Mouse (Mus musculus) hindbrain, embryonic 12.5 days (tissue): ENCODE measurements at regions not wholly inside any gene's neighbourhood (a gene's known extent, or its start where the extent isn't known, plus 50 kb on each side); places are given as distances from the start of the nearest gene placed in this dataset.

Experiments used
- ATAC-seq: fragments of 200-750 bp; cut with Nextera tagmentation; 2 replicates; pipeline ENCODE4 v1.8.0; 2017; ENCODE audit warnings: moderate TSS enrichment; ENCODE audit not compliant: low FRiP score
- H3K27ac ChIP-seq: fragments of 300-500 bp; sonication (generic); 2 replicates; pipeline ENCODE4 v1.5.1; 2016; ENCODE audit warnings: mild to moderate bottlenecking
- H3K27me3 ChIP-seq: fragments of 300-500 bp; sonication (generic); 2 replicates; pipeline ENCODE4 v1.6.1; 2016; ENCODE audit warnings: mild to moderate bottlenecking
- H3K36me3 ChIP-seq: fragments of 300-500 bp; sonication (generic); 2 replicates; pipeline ENCODE4 v1.6.1; 2016; ENCODE audit warnings: mild to moderate bottlenecking
- H3K4me1 ChIP-seq: fragments of 300-500 bp; sonication (generic); 2 replicates; pipeline ENCODE4 v1.6.1; 2016
- H3K4me2 ChIP-seq: fragments of 300-500 bp; sonication (generic); replicated peaks from 2 replicates; pipeline ENCODE4 v1.6.1; 2016; ENCODE audit warnings: mild to moderate bottlenecking
- H3K4me3 ChIP-seq: fragments of 300-500 bp; sonication (generic); 2 replicates; pipeline ENCODE4 v1.5.1; 2016; ENCODE audit warnings: mild to moderate bottlenecking
- H3K9ac ChIP-seq: fragments of 300-500 bp; sonication (generic); 2 replicates; pipeline ENCODE4 v1.6.1; 2016; ENCODE audit warnings: mild to moderate bottlenecking, moderate library complexity
- H3K9me3 ChIP-seq: fragments of 300-500 bp; sonication (generic); replicated peaks from 2 replicates; pipeline ENCODE4 v1.6.1; 2016; ENCODE audit warnings: mild to moderate bottlenecking
- WGBS: fragments of 180-500 bp; shearing (Covaris S2); methylation state at CpG from one replicate; pipeline ENCODE4 v1.1.7; 2016; 5-methylcytosine and 5-hydroxymethylcytosine counted together

GRCm38 (mm10) chr9:52591188-52591587, 88.4 kb downstream of the AI593442 start:
- H3K4me1 ChIP-seq, result no peaks in the 10 kb centered on the region
- H3K9ac ChIP-seq, result no peak overlapping the region
- H3K27me3 ChIP-seq, result no peaks in the 10 kb centered on the region
- H3K27ac ChIP-seq, result no peak overlapping the region
- H3K9me3 ChIP-seq, result no peaks in the 10 kb centered on the region
- 63% methylated on average over 3 of the region's 3 CpGs for WGBS
- no peak for ATAC-seq
- no peak overlapping the region for H3K4me2 ChIP-seq
- no peaks in the 10 kb centered on the region for H3K36me3 ChIP-seq
- no peak overlapping the region for H3K4me3 ChIP-seq

GRCm38 (mm10) chr9:52574066-52574465, 105.5 kb downstream of the AI593442 start:
- Histone ChIP-seq H3K27ac (no peak overlapping the region), H3K4me2 (no peak overlapping the region), H3K36me3 (no peaks in the 10 kb centered on the region), H3K9me3 (no peaks in the 10 kb centered on the region), H3K27me3 (no peaks in the 10 kb centered on the region), H3K9ac (no peak overlapping the region), H3K4me1 (no peaks in the 10 kb centered on the region), H3K4me3 (no peak overlapping the region)
- 81% methylated on average over 4 of the region's 4 CpGs for WGBS
- ATAC-seq, result no peak

GRCm38 (mm10) chr9:52551577-52552281, 127.9 kb downstream of the AI593442 start:
- H3K9ac ChIP-seq, result no peak overlapping the region
- no peak overlapping the region for H3K4me3 ChIP-seq
- 61% methylated on average over 2 of the region's 2 CpGs for WGBS
- no peaks in the 10 kb centered on the region for H3K27me3 ChIP-seq
- no peak overlapping the region for H3K4me2 ChIP-seq
- no peak overlapping the region for H3K27ac ChIP-seq
- no peaks in the 10 kb centered on the region for H3K4me1 ChIP-seq
- no peak for ATAC-seq
- H3K9me3 ChIP-seq, result no peaks in the 10 kb centered on the region
- no peaks in the 10 kb centered on the region for H3K36me3 ChIP-seq

GRCm38 (mm10) chr9:52546071-52546470, 133.5 kb downstream of the AI593442 start:
- Histone ChIP-seq H3K27ac (no peak overlapping the region), H3K9me3 (no peaks in the 10 kb centered on the region), H3K9ac (no peak overlapping the region), H3K27me3 (no peaks in the 10 kb centered on the region), H3K4me2 (no peak overlapping the region), H3K4me1 (no peaks in the 10 kb centered on the region), H3K4me3 (no peak overlapping the region), H3K36me3 (no peaks in the 10 kb centered on the region)
- WGBS, result 69% methylated on average over 2 of the region's 2 CpGs
- no peak for ATAC-seq

- 84% methylated on average over 3 of the region's 3 CpGs for WGBS
- Histone ChIP-seq H3K9ac (no peak overlapping the region), H3K27ac (no peak overlapping the region), H3K27me3 (no peaks in the 10 kb centered on the region), H3K4me2 (no peak overlapping the region), H3K4me3 (no peak overlapping the region), H3K36me3 (no peaks in the 10 kb centered on the region), H3K9me3 (no peaks in the 10 kb centered on the region), H3K4me1 (no peaks in the 10 kb centered on the region)
- ATAC-seq, result no peak
Measured at GRCm38 (mm10) chr9:52539086-52539485, 140.5 kb downstream of the AI593442 start.

GRCm38 (mm10) chr9:52529444-52529915, 150.1 kb downstream of the AI593442 start:
- no peak for ATAC-seq
- no peak overlapping the region for H3K27ac ChIP-seq
- H3K36me3 ChIP-seq, result no peaks in the 10 kb centered on the region
- H3K4me2 ChIP-seq, result no peak overlapping the region
- H3K9ac ChIP-seq, result no peak overlapping the region
- H3K9me3 ChIP-seq, result no peaks in the 10 kb centered on the region
- H3K4me1 ChIP-seq, result no peaks in the 10 kb centered on the region
- H3K4me3 ChIP-seq, result no peak overlapping the region
- WGBS, result 88% methylated on average over 6 of the region's 6 CpGs
- H3K27me3 ChIP-seq, result no peaks in the 10 kb centered on the region

- no peak overlapping the region for H3K4me3 ChIP-seq
- H3K27me3 ChIP-seq, result no peaks in the 10 kb centered on the region
- ATAC-seq, result no peak
- no peak overlapping the region for H3K4me2 ChIP-seq
- no peaks in the 10 kb centered on the region for H3K4me1 ChIP-seq
- H3K27ac ChIP-seq, result no peak overlapping the region
- 74% methylated on average over 3 of the region's 3 CpGs for WGBS
- H3K9me3 ChIP-seq, result no peaks in the 10 kb centered on the region; the same call in 1 of the 2 replicates
- H3K9ac ChIP-seq, result no peak overlapping the region
- H3K36me3 ChIP-seq, result no peaks in the 10 kb centered on the region
Measured at GRCm38 (mm10) chr9:52500487-52500886, 179.1 kb downstream of the AI593442 start.

- ATAC-seq, result no peak
Measured at GRCm38 (mm10) chr9:52495483-52496270, 183.9 kb downstream of the AI593442 start.

GRCm38 (mm10) chr9:52492947-52493505, 186.6 kb downstream of the AI593442 start:
- H3K36me3 ChIP-seq, result no peaks in the 10 kb centered on the region
- 0 out of 2 replicates have a peak, but pooled peaks cover 5% of the 10 kb centered on the region for H3K4me1 ChIP-seq
- no peak overlapping the region for H3K4me2 ChIP-seq
- H3K27me3 ChIP-seq, result no peaks in the 10 kb centered on the region
- 36% methylated on average over 2 of the region's 2 CpGs for WGBS
- peak overlapping the region; percentile 48; the same call in 1 of the 2 replicates for H3K27ac ChIP-seq
- no peaks in the 10 kb centered on the region for H3K9me3 ChIP-seq
- ATAC-seq, result no peak
- no peak overlapping the region for H3K9ac ChIP-seq
- no peak overlapping the region for H3K4me3 ChIP-seq

More at GRCm38 (mm10) chr9:52495483-52496270, 183.9 kb downstream of the AI593442 start:
- no peaks in the 10 kb centered on the region for H3K27me3 ChIP-seq
- H3K4me3 ChIP-seq, result no peak overlapping the region
- H3K4me2 ChIP-seq, result no peak overlapping the region
- no peak overlapping the region for H3K27ac ChIP-seq
- WGBS, result 60% methylated on average over 8 of the region's 8 CpGs
- no peak overlapping the region for H3K9ac ChIP-seq
- H3K36me3 ChIP-seq, result no peaks in the 10 kb centered on the region
- 0 out of 2 replicates have a peak, but pooled peaks cover 5% of the 10 kb centered on the region for H3K4me1 ChIP-seq
- H3K9me3 ChIP-seq, result no peaks in the 10 kb centered on the region

GRCm38 (mm10) chr9:52473555-52474196, 205.9 kb downstream of the AI593442 start:
- Histone ChIP-seq H3K27ac (no peak overlapping the region), H3K4me1 (no peaks in the 10 kb centered on the region), H3K9ac (no peak overlapping the region), H3K9me3 (no peaks in the 10 kb centered on the region), H3K27me3 (no peaks in the 10 kb centered on the region), H3K4me2 (no peak overlapping the region), H3K4me3 (no peak overlapping the region), H3K36me3 (no peaks in the 10 kb centered on the region)
- no peak for ATAC-seq
- WGBS, result 85% methylated on average over 11 of the region's 11 CpGs

GRCm38 (mm10) chr9:52472859-52473258, 206.7 kb downstream of the AI593442 start:
- Histone ChIP-seq H3K4me3 (no peak overlapping the region), H3K9ac (no peak overlapping the region), H3K27ac (no peak overlapping the region), H3K4me2 (no peak overlapping the region), H3K36me3 (no peaks in the 10 kb centered on the region), H3K27me3 (no peaks in the 10 kb centered on the region), H3K9me3 (no peaks in the 10 kb centered on the region), H3K4me1 (no peaks in the 10 kb centered on the region)
- ATAC-seq, result no peak
- WGBS, result 83% methylated on average over 8 of the region's 8 CpGs

- 77% methylated on average over 2 of the region's 2 CpGs for WGBS
- Histone ChIP-seq H3K27me3 (no peaks in the 10 kb centered on the region), H3K27ac (no peak overlapping the region), H3K9ac (no peak overlapping the region), H3K9me3 (no peaks in the 10 kb centered on the region), H3K4me3 (no peak overlapping the region), H3K4me1 (no peaks in the 10 kb centered on the region), H3K4me2 (no peak overlapping the region), H3K36me3 (no peaks in the 10 kb centered on the region)
- ATAC-seq, result no peak
Measured at GRCm38 (mm10) chr9:52458518-52458917, 221.1 kb downstream of the AI593442 start.
